Mouse (Mus musculus): ENCODE results near the gene Cep162.

Cep162 gene

DNA sequence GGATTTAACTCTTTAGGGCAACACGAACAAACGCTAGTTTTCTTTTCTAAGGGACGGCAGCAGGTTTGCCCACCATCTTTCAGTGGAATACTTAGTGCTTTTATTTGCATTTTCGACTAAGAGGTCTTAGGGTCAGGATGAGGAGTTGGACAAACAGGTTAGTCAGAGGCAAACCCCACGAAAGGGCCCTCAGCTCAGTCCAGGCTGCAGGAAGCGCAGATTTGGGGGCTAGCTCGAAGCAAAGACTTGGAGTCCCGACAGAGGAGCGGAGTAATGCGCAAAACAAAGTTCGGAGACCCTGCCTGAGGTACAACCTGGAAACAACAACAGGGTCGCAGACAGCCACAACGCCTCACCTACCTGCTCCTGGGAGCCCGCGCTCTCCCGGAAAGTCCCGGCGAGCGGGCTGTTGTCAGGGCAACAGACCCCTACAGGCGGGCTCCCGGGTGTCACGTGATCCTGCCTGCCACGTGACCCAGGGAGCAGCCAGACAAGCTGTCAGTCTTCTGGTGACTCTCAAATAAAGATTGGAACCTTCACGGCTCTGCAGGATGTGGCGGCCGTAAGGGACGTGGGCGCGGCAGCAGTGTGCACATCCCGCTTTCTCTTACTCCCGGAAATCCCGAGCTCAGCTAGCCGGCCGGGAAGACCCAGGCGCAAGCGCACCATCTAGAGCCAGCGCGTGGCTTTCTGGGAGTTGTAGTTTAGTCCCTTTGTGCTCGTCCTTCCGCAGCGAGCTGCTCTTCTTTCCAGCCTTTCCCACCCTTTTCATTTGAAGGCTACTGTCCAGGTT, at the start of gene Cep162:
TSS of gene Cep162 (minus strand) at position 634 of the 793 bp plus-strand sequence.
- DNase-seq (ENCODE audit: extremely low spot score, low spot score), result peak; percentile 89

GRCm38 (mm10) chr9:87303196-87303595, 47.9 kb upstream of the Cep162 start:
- DNase-seq (ENCODE audit: extremely low spot score, low spot score), result no peak

- no peak for DNase-seq (ENCODE audit: extremely low spot score, low spot score)
Measured at GRCm38 (mm10) chr9:87298900-87299299, 43.6 kb upstream of the Cep162 start.

DNA sequence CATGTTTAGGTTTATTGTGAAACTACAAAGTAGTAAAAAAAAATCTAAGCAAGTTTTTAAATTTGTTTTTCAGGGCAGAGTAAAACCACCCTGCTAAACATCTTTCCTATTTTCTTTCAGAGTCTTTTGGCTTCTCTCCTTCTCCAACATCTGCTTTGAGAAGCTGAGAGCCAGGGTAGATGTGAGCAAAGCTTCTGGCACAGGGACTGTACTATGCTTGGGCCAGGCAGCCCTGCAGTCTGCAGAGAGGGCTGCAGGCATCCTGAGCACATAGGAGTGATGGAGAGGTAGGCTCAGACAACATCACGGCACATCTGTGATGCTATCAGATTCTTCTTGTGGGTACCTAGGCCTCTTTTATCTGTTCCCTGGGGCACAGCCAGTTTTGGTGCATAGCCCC, 42.2 kb upstream of the Cep162 start:
- no peak for DNase-seq (ENCODE audit: extremely low spot score, low spot score)

DNA sequence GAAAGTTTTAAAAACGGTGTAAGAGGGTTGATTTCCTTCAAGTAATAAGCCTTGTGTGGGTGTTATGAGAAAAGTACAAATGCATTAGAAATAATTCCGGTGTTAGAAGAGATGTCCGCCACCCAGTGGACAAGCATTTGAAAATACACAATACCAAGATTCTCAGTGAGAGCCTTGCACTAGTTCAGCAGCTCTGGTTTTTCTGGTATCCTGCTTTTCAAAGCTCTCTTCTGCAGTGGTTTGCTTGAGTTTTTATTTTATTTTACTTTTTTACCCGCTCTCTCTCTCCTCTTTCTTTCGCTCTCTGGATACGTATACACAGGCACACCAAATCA, 327 bp upstream of the Cep162 start:
- DNase-seq (ENCODE audit: extremely low spot score, low spot score), result no peak

DNA sequence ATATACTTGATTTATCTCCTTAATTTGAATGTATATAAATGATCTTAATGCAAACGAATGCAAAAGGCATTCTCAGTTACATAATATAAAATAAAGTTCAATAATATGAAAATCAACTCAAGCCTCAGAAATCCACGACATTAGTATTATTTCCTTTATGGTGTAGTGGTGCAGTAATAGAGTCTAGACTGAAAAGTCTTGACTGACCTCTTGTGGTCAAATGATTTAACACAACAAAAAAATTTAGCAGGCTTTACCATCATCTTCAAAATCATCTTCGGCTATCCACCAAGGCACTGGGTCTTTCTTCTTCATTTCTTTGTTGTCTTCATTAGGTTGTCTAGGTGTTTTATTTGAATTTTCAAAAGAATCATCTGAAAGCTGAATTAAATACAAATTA, 7.2 kb downstream of the Cep162 start:
- DNase-seq (ENCODE audit: extremely low spot score, low spot score), result no peak

DNA sequence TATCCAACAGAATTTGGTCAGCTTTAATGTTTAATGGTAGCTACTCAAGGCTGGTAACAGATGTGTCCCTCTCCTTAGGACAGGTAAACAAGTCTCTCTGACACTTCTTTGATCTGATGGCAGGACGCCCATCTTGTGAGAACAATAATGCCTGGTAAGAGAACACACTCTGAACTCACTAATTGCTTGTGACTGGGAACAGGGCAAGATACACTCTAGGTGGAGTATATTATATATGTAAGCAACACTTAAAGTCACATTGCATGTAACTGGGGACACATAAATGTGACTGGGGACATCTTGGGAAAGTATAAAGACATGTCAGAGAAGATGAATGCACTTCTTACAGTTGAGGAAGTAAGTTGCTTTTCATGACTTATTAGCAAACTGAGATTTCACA, 7.7 kb downstream of the Cep162 start:
- no peak for DNase-seq (ENCODE audit: extremely low spot score, low spot score)

GRCm38 (mm10) chr9:87213204-87213603, 42.1 kb downstream of the Cep162 start:
- no peak for DNase-seq (ENCODE audit: extremely low spot score, low spot score)

- no peak for DNase-seq (ENCODE audit: extremely low spot score, low spot score)
Measured at GRCm38 (mm10) chr9:87210830-87211339, 44.5 kb downstream of the Cep162 start.

GRCm38 (mm10) chr9:87202431-87202830, 52.9 kb downstream of the Cep162 start:
- DNase-seq (ENCODE audit: extremely low spot score, low spot score), result no peak

DNA sequence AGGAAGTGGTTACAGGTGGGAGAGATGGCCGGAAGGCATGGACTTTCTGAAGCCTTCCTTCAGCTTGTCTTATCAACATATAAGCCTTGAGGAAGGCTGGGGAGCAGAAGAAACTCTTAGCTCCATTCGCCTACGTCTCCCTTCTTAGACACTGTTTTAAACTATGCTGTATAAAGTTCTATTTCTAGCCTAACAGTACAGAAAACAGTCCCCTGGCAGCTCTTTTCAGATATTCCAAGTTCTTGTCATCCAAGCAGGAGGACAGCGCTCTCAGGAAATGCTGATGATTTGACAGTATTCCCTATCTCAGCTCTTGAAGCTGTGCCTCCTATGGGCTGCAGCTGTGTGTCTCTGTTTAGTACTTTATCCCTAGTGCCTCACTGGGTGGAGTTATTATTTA, 54.4 kb downstream of the Cep162 start:
- DNase-seq (ENCODE audit: extremely low spot score, low spot score), result no peak

DNA sequence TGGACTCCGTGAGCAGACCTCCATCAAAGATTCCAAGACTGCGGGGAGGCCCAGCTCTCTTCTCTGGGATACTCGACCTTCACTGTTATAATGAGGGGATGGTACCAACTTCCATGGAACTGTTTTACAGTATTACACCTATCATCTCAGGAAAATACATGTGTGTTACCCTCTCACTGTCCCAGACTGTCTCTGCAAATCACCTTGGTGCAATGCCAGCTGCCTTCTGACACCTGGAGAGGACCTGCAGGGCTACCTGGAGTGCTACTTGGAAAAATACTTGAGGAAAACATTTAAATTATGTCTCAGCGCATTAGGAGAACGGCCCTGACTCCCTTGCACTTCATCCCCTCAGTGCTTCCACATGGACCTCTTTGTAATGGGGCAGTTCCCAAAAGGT, 54.9 kb downstream of the Cep162 start:
- DNase-seq (ENCODE audit: extremely low spot score, low spot score), result no peak

DNA sequence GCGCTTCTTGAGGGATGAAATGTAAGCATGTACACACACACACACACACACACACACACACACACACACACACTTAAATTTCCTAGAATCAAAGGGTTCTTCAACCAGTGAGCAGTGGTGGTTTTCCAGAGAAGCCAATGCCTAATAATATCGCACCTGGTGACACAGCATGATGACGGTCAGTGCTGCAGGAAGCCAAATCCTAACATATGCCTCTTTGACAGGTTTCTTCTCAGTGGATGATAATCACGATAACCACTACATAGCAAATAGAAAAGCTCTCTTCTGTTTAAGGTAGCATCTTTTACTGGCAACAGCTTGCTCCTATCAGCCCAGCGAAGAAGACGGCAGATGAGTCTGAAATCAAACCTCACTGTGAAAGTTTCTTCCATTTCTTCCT, 57.3 kb downstream of the Cep162 start:
- no peak for DNase-seq (ENCODE audit: extremely low spot score, low spot score)

DNA sequence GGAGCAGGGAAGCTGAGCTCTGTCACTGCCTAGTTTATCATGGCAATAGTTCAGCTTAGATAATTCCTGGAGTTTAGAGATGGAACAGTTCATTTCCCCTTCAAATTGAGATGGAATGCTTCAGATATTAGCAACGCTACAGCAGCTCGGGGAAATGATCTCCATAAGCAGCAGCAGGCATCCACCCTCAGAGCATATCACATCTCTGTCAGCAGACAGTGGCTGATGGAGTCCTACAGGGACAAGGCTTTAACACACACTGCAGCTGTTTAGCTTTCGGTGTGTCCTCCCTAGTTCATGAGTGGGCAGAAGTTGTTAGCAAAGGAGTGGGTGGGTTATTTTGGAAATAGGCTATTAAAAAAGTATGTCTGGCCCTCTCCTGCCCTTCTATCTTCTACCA, 58.1 kb downstream of the Cep162 start:
- no peak for DNase-seq (ENCODE audit: extremely low spot score, low spot score)

- DNase-seq (ENCODE audit: extremely low spot score, low spot score), result no peak
Measured at GRCm38 (mm10) chr9:87193721-87194120, 61.6 kb downstream of the Cep162 start.

DNA sequence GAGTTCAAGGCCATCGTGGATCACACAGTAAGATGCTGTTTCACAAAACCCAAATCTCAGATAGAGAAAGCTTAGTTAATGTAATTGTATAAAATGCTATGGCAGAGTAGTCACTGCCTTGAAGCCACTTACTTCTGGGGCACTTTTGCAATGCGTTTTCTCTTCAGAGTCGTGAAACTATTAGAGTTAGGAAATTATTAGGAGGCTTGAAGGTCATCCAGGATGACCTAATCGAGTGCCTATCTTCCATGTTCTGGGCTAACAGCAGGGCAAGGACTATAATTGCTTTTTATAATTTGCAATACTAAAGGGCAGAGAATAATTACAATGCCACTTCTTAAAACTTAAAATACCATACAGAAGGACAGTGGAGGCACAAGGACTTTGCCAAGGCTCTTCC, 68.0 kb downstream of the Cep162 start:
- no peak for DNase-seq (ENCODE audit: extremely low spot score, low spot score)

DNA sequence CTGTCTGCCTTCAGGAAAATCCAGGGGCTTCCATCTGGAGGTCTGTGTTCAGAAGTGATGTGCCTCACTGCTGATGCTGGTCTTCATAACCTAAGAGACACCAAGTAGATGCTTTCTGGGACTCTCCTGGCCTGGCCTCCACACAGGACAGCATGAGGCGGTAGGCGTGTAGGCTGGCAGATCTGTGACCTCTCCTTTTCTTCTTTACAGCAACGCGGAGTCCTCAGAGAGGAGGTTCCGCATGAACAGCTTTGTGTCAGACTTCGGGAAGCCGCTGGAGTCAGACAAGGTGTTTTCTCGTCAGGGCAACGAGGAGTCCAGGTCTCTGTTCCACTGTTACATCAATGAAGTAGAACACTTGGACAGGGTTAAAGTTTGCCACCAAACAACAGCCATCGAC, 73.1 kb downstream of the Cep162 start:
- no peak for DNase-seq (ENCODE audit: extremely low spot score, low spot score)

GRCm38 (mm10) chr9:87178534-87178933, 76.8 kb downstream of the Cep162 start:
- DNase-seq (ENCODE audit: extremely low spot score, low spot score), result no peak

DNA sequence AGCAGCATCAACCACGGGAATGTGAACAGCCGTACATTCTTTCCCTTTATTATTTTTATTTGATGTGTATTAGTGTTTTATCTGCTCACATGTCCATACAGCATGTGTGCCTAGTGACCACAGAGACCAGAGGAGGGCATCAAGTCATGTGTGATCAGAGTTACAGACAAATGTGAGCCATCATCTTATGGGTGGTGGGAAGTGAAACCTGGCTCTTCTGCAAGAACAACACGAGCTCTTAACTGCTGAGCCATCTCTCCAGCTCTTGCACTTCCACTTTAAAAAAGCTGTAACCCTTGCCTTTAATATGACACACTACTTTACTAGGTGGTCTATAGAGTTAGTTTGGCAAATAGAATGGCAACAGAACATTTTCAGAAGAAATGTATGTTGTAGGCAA, 83.8 kb downstream of the Cep162 start:
- no peak for DNase-seq (ENCODE audit: extremely low spot score, low spot score)

DNA sequence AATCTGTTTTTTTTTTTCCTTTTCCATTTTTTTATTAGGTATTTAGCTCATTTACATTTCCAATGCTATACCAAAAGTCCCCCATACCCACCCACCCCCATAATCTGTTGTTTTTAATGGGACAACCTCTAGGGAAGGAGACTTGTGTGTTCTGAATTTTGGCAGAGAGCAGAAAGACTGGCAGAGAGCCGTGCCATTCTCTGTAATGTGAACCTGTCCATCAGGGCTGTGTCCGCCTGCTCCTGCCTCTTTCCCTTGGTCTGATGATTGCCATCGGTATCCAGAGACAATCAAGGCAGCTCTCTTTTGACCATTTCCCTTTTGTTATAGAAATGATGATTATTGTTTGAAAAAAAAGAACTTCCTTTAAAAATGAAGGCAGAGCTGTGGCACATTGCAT, 84.4 kb downstream of the Cep162 start:
- DNase-seq (ENCODE audit: extremely low spot score, low spot score), result no peak

DNA sequence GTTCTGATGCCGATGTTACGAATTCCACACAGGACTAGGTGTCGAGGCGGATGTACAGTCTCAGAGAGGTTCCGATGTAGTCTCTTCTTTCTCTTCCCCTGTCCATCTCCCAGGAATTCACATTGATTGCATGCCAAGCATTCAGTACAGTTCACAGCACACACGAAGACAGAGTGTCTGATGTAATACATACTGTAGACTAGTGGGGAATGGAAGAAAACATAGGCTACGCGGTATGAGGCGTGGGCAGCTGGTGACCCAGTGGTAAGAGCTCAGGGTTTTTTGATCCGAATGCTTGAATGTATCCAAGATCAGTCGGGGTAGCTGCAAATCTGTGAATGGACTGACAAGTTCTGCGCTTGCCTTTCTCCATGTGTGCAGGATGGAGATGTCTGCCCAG, 86.2 kb downstream of the Cep162 start:
- DNase-seq (ENCODE audit: extremely low spot score, low spot score), result no peak

GRCm38 (mm10) chr9:87168051-87168450, 87.3 kb downstream of the Cep162 start:
- DNase-seq (ENCODE audit: extremely low spot score, low spot score), result no peak

- no peak for DNase-seq (ENCODE audit: extremely low spot score, low spot score)
Measured at GRCm38 (mm10) chr9:87167001-87167830, 88.1 kb downstream of the Cep162 start.
